Mouse (Mus musculus) gastrocnemius, postnatal 10 days (tissue): Measurements from ENCODE around the gene Heyl. TPM values are rescaled to one million over a fixed set of nuclear protein-coding genes. Genes with fewer than 3 reads are reported as not detected.
"Not testable (repeated sequence)": the region's sequence is repeated elsewhere in the genome, so short reads cannot be mapped to it uniquely, and the experiment has no call there.

Experiments used
- DNase-seq: peaks from one replicate; pipeline ENCODE4 v3.0.0; 2021; ENCODE audit warnings: mixed read lengths
- total RNA-seq, 2 experiments: library from RNA; stranded (reverse); gene quantifications; 2 replicates each; pipeline ENCODE4 v1.2.3; 2021

The Heyl gene
- total RNA-seq, 2 experiments from 2014 or later: 21.2 to 27.4 TPM

GRCm38 (mm10) chr4:123284731-123285624 lies 51.6 kb downstream of the Heyl start:
- DNase-seq: no peak

- DNase-seq: no peak
These were observed 53.4 kb downstream of the Heyl start for GRCm38 (mm10) chr4:123286790-123287189.

- DNase-seq: no peak
These were observed 55.7 kb downstream of the Heyl start for GRCm38 (mm10) chr4:123289038-123289437.

GRCm38 (mm10) chr4:123292390-123292789 lies 59.0 kb downstream of the Heyl start:
- DNase-seq: no peak

- no peak for DNase-seq
These were observed 59.6 kb downstream of the Heyl start for GRCm38 (mm10) chr4:123292989-123293388.

- DNase-seq: no peak
These were observed 60.5 kb downstream of the Heyl start for GRCm38 (mm10) chr4:123293661-123294443.

- DNase-seq: not testable (repeated sequence)
These were observed 61.7 kb downstream of the Heyl start for GRCm38 (mm10) chr4:123295026-123295425.

GRCm38 (mm10) chr4:123295516-123296147 lies 62.3 kb downstream of the Heyl start:
- DNase-seq: no peak

GRCm38 (mm10) chr4:123296148-123296534 lies 62.8 kb downstream of the Heyl start:
- DNase-seq: no peak

GRCm38 (mm10) chr4:123297195-123297960 lies 64.0 kb downstream of the Heyl start:
- no peak for DNase-seq

GRCm38 (mm10) chr4:123298226-123298625 lies 64.9 kb downstream of the Heyl start:
- DNase-seq: no peak

GRCm38 (mm10) chr4:123298980-123299670 lies 65.8 kb downstream of the Heyl start:
- peak; percentile 59 for DNase-seq

Other genes starting within 250 kb of the Heyl start
- 1 to 10 TPM; 4.4 to 5.8 TPM for gene Mycl, start 237.9 kb upstream of the Heyl start, total RNA-seq
- 10 to 100 TPM in 1 of 2 experiments, 1 to 10 TPM in 1; 9.1 to 11.0 TPM for gene Trit1, start 217.0 kb upstream of the Heyl start, total RNA-seq
- not detected for gene Bmp8b, start 128.4 kb upstream of the Heyl start, total RNA-seq
- not detected for gene Oxct2b, start 117.3 kb upstream of the Heyl start, total RNA-seq
- gene Ppie, start 93.6 kb upstream of the Heyl start, total RNA-seq: 10 to 100 TPM; 23.5 to 24.0 TPM
- under 1 TPM; 0.38 to 0.59 TPM for gene Hpcal4, start 50.3 kb upstream of the Heyl start, total RNA-seq
- gene Nt5c1a, start 32.1 kb upstream of the Heyl start, total RNA-seq: 10 to 100 TPM in 1 of 2 experiments, 1 to 10 TPM in 1; 9.9 to 10.7 TPM
- 100 to 1,000 TPM; 279 to 289 TPM for gene Pabpc4, start 28.8 kb downstream of the Heyl start, total RNA-seq
- under 1 TPM in 1 of 2 experiments, not detected in 1; 0.34 TPM for gene Oxct2a, start 90.1 kb downstream of the Heyl start, total RNA-seq
- gene Bmp8a, start 109.7 kb downstream of the Heyl start, total RNA-seq: under 1 TPM in 1 of 2 experiments, not detected in 1; 0.59 TPM